Mouse (Mus musculus) kidney, postnatal 0 days (tissue): ENCODE measurements at regions not wholly inside any gene's neighbourhood (a gene's known extent, or its start where the extent isn't known, plus 50 kb on each side); places are given as distances from the start of the nearest gene placed in this dataset.
"Not testable (repeated sequence)": the region's sequence is repeated elsewhere in the genome, so short reads cannot be mapped to it uniquely, and the experiment has no call there.

ENCODE experiments used
- ATAC-seq: fragments of 200-750 bp; cut with Nextera tagmentation; replicated peaks from 2 replicates; pipeline ENCODE4 v1.8.0; 2017; ENCODE audit warnings: low read depth, moderate number of reproducible peaks, moderate TSS enrichment, moderate library complexity; ENCODE audit not compliant: low FRiP score
- DNase-seq: peaks from one replicate; pipeline ENCODE4 v3.0.0-alpha.2; 2016; ENCODE audit warnings: low spot score
- H3K27ac ChIP-seq: fragments of 300-500 bp; sonication (generic); 2 replicates; pipeline ENCODE4 v1.5.1; 2014; ENCODE audit warnings: mild to moderate bottlenecking
- H3K27me3 ChIP-seq: fragments of 300-500 bp; sonication (generic); 2 replicates; pipeline ENCODE4 v1.6.1; 2014; ENCODE audit warnings: low read length, mixed read lengths; ENCODE audit not compliant: insufficient read depth
- H3K36me3 ChIP-seq: fragments of 300-500 bp; sonication (generic); 2 replicates; pipeline ENCODE4 v1.6.1; 2014; ENCODE audit warnings: low read length, mixed read lengths; ENCODE audit not compliant: insufficient read depth
- H3K4me1 ChIP-seq: fragments of 300-500 bp; sonication (generic); replicated peaks from 2 replicates; pipeline ENCODE4 v1.6.1; 2014; ENCODE audit warnings: antibody characterized with exemption, low read length, mixed read lengths; ENCODE audit not compliant: insufficient read depth
- H3K4me2 ChIP-seq: fragments of 300-500 bp; sonication (generic); 2 replicates; pipeline ENCODE4 v1.6.1; 2014; ENCODE audit warnings: mild to moderate bottlenecking, low read length, moderate library complexity, mixed read lengths
- H3K4me3 ChIP-seq: fragments of 300-500 bp; sonication (generic); replicated peaks from 2 replicates; pipeline ENCODE4 v1.5.1; 2014; ENCODE audit warnings: low read depth, low read length
- H3K9ac ChIP-seq: fragments of 300-500 bp; sonication (generic); 2 replicates; pipeline ENCODE4 v1.6.1; 2014; ENCODE audit warnings: low read depth, low read length
- H3K9me3 ChIP-seq: fragments of 300-500 bp; sonication (generic); replicated peaks from 2 replicates; pipeline ENCODE4 v1.6.1; 2016; ENCODE audit warnings: low read length, inconsistent platforms, mixed read lengths
- CTCF ChIP-seq: IDR thresholded peaks from 2 replicates; pipeline ENCODE4 v1.5.1; 2016; ENCODE audit warnings: antibody characterized with exemption, low read depth, mild to moderate bottlenecking, moderate library complexity
- WGBS: fragments of 180-500 bp; shearing (Covaris S2); extraction: QIAGEN DNeasy Blood & Tissue Kit; methylation state at CpG from one replicate; pipeline ENCODE4 v1.1.7; 2014; 5-methylcytosine and 5-hydroxymethylcytosine counted together

GRCm38 (mm10) chr11:14136142-14136541 is 462.9 kb upstream of the Pom121l12 start:
- ATAC-seq (no peak), DNase-seq (no peak)
- Histone ChIP-seq H3K27me3 (no peaks in the 10 kb centered on the region), H3K4me3 (no peak overlapping the region), H3K9ac (no peak overlapping the region), H3K9me3 (no peaks in the 10 kb centered on the region), H3K27ac (no peak overlapping the region), H3K36me3 (no peaks in the 10 kb centered on the region), H3K4me1 (no peaks in the 10 kb centered on the region), H3K4me2 (no peak overlapping the region)
- TF ChIP-seq CTCF: no peak

- H3K27ac ChIP-seq, H3K4me1 ChIP-seq, H3K9me3 ChIP-seq, ATAC-seq, H3K9ac ChIP-seq, H3K27me3 ChIP-seq, H3K4me3 ChIP-seq, H3K36me3 ChIP-seq, DNase-seq, H3K4me2 ChIP-seq: not testable (repeated sequence)
- WGBS: 64% methylated on average over 3 of the region's 3 CpGs
Measured at GRCm38 (mm10) chr11:14142376-14142775, 456.7 kb upstream of the Pom121l12 start.

- Histone ChIP-seq H3K9ac (no peak overlapping the region), H3K36me3 (no peaks in the 10 kb centered on the region), H3K27me3 (no peaks in the 10 kb centered on the region), H3K4me1 (no peaks in the 10 kb centered on the region), H3K27ac (no peak overlapping the region), H3K4me3 (no peak overlapping the region), H3K4me2 (no peak overlapping the region), H3K9me3 (no peaks in the 10 kb centered on the region)
- TF ChIP-seq CTCF: no peak
- 79% methylated on average over 4 of the region's 4 CpGs for WGBS
- DNase-seq: peak; percentile 2
- ATAC-seq: no peak
Measured at GRCm38 (mm10) chr11:14147639-14148038, 451.4 kb upstream of the Pom121l12 start.

DNA sequence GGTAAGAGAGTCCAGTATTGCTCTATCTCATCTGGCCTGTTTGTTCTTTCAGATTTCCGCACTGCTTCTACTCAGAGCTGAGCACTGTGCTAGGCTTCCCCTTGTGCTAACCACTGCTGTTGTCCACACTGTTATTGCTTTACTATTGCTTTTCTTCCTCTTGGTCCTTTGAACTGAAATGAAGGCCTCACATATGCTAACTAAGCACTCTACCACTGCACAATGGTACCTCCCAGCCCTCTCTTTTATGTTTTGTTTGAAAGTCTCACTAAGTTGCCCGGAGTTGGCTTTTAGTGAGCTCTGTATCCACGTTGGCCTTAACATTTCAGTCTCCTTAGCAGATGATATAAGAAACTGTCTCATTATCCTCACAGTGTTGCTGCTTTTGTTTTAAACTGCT is 439.7 kb upstream of the Pom121l12 start:
- H3K4me1 ChIP-seq: no peaks in the 10 kb centered on the region
- no peak overlapping the region for H3K27ac ChIP-seq
- no peak overlapping the region for H3K4me3 ChIP-seq
- H3K4me2 ChIP-seq: no peak overlapping the region
- 32% methylated on average over 3 of the region's 3 CpGs for WGBS
- DNase-seq (no peak), ATAC-seq (no peak)
- no peak overlapping the region for H3K9ac ChIP-seq
- no peaks in the 10 kb centered on the region for H3K36me3 ChIP-seq
- no peaks in the 10 kb centered on the region for H3K9me3 ChIP-seq
- no peak for TF ChIP-seq CTCF
- H3K27me3 ChIP-seq: no peaks in the 10 kb centered on the region

- Histone ChIP-seq H3K27me3 (no peaks in the 10 kb centered on the region), H3K4me1 (no peaks in the 10 kb centered on the region), H3K36me3 (no peaks in the 10 kb centered on the region), H3K27ac (no peak overlapping the region), H3K9me3 (no peaks in the 10 kb centered on the region), H3K4me3 (no peak overlapping the region), H3K4me2 (no peak overlapping the region), H3K9ac (no peak overlapping the region)
- ATAC-seq (no peak), DNase-seq (no peak)
- TF ChIP-seq CTCF: no peak
- WGBS: 35% methylated on average over 6 of the region's 6 CpGs
Measured at GRCm38 (mm10) chr11:14169478-14169877, 429.6 kb upstream of the Pom121l12 start.

GRCm38 (mm10) chr11:14174594-14174993 is 424.5 kb upstream of the Pom121l12 start:
- Histone ChIP-seq H3K36me3 (no peaks in the 10 kb centered on the region), H3K4me2 (no peak overlapping the region), H3K9me3 (no peaks in the 10 kb centered on the region), H3K27ac (no peak overlapping the region), H3K9ac (no peak overlapping the region), H3K4me3 (no peak overlapping the region), H3K4me1 (no peaks in the 10 kb centered on the region), H3K27me3 (no peaks in the 10 kb centered on the region)
- 48% methylated on average over 2 of the region's 2 CpGs for WGBS
- ATAC-seq (no peak), DNase-seq (no peak)
- no peak for TF ChIP-seq CTCF

GRCm38 (mm10) chr11:14182020-14182419 is 417.1 kb upstream of the Pom121l12 start:
- 43% methylated on average over 1 of the region's 1 CpGs for WGBS
- no peaks in the 10 kb centered on the region for H3K36me3 ChIP-seq
- no peak overlapping the region for H3K4me3 ChIP-seq
- H3K4me1 ChIP-seq: no peaks in the 10 kb centered on the region
- H3K9me3 ChIP-seq: no peaks in the 10 kb centered on the region
- no peaks in the 10 kb centered on the region for H3K27me3 ChIP-seq
- DNase-seq (no peak), ATAC-seq (no peak)
- H3K4me2 ChIP-seq: no peak overlapping the region
- H3K27ac ChIP-seq: no peak overlapping the region
- no peak for TF ChIP-seq CTCF
- no peak overlapping the region for H3K9ac ChIP-seq
